Mouse (Mus musculus) c-Kit-positive CD71-positive TER-119-negative erythroid progenitor cells, embryonic 14.5 days (primary cell): ENCODE results near the gene Syngr3.
"Not testable (repeated sequence)": the region's sequence is repeated elsewhere in the genome, so short reads cannot be mapped to it uniquely, and the experiment has no call there.

ENCODE experiments used
- DNase-seq: peaks from one replicate; pipeline ENCODE4 v3.0.0-alpha.2; 2013; ENCODE audit warnings: low read depth

Gene Syngr3

GRCm38 (mm10) chr17:24719494-24720222, 29.9 kb upstream of the Syngr3 start:
- peak; percentile 95 for DNase-seq

- DNase-seq = not testable (repeated sequence)
These were observed 29.2 kb upstream of the Syngr3 start for GRCm38 (mm10) chr17:24718938-24719337.

- DNase-seq = no peak
These were observed 28.2 kb upstream of the Syngr3 start, which contains the start of the genes Rnf151 and Rps2 for GRCm38 (mm10) chr17:24717943-24718342. TSS of gene Rnf151 (minus strand) at chr17:24718063. TSS of gene Rps2 (plus strand) at chr17:24718116.

GRCm38 (mm10) chr17:24716166-24716682, 26.5 kb upstream of the Syngr3 start:
- no peak for DNase-seq

- DNase-seq = no peak
These were observed 25.8 kb upstream of the Syngr3 start for GRCm38 (mm10) chr17:24715556-24715955.

GRCm38 (mm10) chr17:24708646-24709045, 18.9 kb upstream of the Syngr3 start:
- no peak for DNase-seq

GRCm38 (mm10) chr17:24707801-24708425, 18.2 kb upstream of the Syngr3 start:
- no peak for DNase-seq

GRCm38 (mm10) chr17:24706982-24707800, 17.4 kb upstream of the Syngr3 start, which contains the start of gene Tbl3:
TSS of gene Tbl3 (minus strand) at chr17:24707660.
- peak; percentile 92 for DNase-seq

- no peak for DNase-seq
These were observed 16.1 kb upstream of the Syngr3 start for GRCm38 (mm10) chr17:24705821-24706220.

- no peak for DNase-seq
These were observed 11.5 kb upstream of the Syngr3 start for GRCm38 (mm10) chr17:24701251-24701650.

- no peak for DNase-seq
These were observed 9.7 kb upstream of the Syngr3 start for GRCm38 (mm10) chr17:24699473-24699872.

GRCm38 (mm10) chr17:24698715-24699114, 9.0 kb upstream of the Syngr3 start:
- no peak for DNase-seq

GRCm38 (mm10) chr17:24697985-24698384, 8.2 kb upstream of the Syngr3 start:
- no peak for DNase-seq

GRCm38 (mm10) chr17:24696011-24696697, 6.4 kb upstream of the Syngr3 start, which contains the start of the genes Gfer and Noxo1:
TSS of gene Gfer (minus strand) at chr17:24696156.
TSS of gene Noxo1 (plus strand) at chr17:24696234.
- DNase-seq = peak; percentile 72

- DNase-seq = no peak
These were observed 5.7 kb upstream of the Syngr3 start for GRCm38 (mm10) chr17:24695326-24696010.

- no peak for DNase-seq
These were observed 2.6 kb upstream of the Syngr3 start for GRCm38 (mm10) chr17:24692385-24692784.

- DNase-seq = no peak
These were observed 2.2 kb downstream of the Syngr3 start for GRCm38 (mm10) chr17:24687599-24687998.

GRCm38 (mm10) chr17:24687146-24687595, 2.6 kb downstream of the Syngr3 start:
- peak; percentile 46 for DNase-seq

- DNase-seq = no peak
These were observed 3.2 kb downstream of the Syngr3 start for GRCm38 (mm10) chr17:24686514-24686913.

GRCm38 (mm10) chr17:24677500-24678080, 12.2 kb downstream of the Syngr3 start:
- no peak for DNase-seq
